Mouse (Mus musculus): ENCODE results near the gene Tmub1. TPM values are rescaled to one million over a fixed set of nuclear protein-coding genes. Genes with fewer than 3 reads are reported as not detected.

Tmub1 gene
- total RNA-seq, 2 experiments from 2014 or later = 23.1 to 27.5 TPM

DNA sequence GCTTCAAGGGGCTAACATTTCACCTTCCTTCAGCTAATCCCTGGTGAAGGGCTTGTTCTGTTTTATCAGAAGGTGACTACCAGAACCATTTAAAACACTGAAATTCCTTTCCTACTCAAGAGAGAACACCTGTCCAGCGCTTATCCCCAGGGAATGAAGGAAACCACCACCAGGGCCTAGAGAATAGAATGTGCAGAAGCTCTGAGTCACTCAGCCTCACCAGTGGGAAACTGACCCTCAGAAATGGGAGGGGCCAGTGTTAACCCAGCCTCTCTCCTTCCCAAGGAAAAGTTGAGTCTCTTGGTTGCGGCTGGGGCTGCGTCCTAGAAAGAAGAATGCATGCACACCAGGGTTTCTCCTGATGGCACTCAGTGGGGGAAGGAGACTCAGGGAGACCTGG is 7.4 kb upstream of the Tmub1 start:
- no peak for DNase-seq (ENCODE audit: low spot score in 2 of 2)

- no peak for DNase-seq (ENCODE audit: low spot score in 2 of 2)
These were observed 6.3 kb upstream of the Tmub1 start for GRCm38 (mm10) chr5:24453985-24454303.

- peak; percentile 28 to 56 for DNase-seq (ENCODE audit: low spot score in 2 of 2)
These were observed 5.8 kb upstream of the Tmub1 start for GRCm38 (mm10) chr5:24453283-24453984.

DNA sequence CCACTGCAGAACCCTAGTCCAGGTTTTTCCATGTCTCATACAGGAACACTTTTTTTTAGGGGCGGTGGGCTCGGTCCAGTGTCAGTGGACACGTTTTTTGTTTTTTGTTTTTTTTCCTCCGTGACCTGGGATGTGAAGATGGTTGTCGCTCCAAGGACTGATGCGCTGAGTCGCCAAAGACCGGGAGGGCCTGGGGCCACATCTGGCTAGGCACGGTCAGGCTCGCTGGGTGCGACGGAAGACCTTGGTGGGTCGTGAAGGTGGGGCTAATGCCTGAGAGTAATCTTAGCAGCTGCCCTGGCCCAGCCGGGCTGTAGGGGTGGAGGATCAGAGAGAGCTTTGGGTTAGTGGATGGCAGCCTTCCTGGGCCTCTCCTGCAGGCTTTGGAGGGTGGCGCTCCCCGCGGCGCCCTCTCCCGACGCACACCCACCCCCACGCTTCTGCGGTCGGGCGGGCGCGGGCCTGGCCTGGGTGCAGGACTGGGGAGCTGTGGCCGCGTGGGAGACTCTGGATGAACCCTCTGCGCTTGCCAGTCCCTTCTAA is 5.1 kb upstream of the Tmub1 start:
- no peak for DNase-seq (ENCODE audit: low spot score in 2 of 2)

GRCm38 (mm10) chr5:24452030-24452690 is 4.5 kb upstream of the Tmub1 start, which contains the start of gene Agap3:
Gene Agap3, plus strand, starts transcription at chr5:24452177.
- peak in 1 of 2 experiments; percentile 50 for DNase-seq (ENCODE audit: low spot score in 2 of 2)

- DNase-seq (ENCODE audit: low spot score in 2 of 2) = peak; percentile 73 to 88
These were observed 3.8 kb upstream of the Tmub1 start for GRCm38 (mm10) chr5:24451264-24452029.

DNA sequence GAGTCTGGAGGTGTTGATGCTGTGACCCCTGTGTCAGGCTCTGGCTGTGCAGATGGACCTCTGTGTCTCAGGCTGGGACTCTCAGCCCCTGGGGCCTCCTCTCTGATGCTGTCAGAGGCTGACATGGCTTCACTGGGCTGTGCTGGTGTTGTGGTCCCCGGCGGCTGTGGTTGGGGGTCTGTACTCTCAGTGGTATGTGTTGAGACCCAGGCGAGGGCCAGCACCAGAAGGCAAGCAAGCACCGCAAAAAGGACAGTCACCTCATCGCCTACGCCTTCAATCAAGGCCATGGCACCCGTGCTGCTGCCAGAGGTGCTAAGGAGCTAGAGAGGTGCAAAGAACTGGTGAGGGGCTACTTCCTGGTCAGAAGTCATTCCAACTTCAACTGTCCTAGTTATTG is 1.0 kb downstream of the Tmub1 start:
- no peak for DNase-seq (ENCODE audit: low spot score in 2 of 2)

DNA sequence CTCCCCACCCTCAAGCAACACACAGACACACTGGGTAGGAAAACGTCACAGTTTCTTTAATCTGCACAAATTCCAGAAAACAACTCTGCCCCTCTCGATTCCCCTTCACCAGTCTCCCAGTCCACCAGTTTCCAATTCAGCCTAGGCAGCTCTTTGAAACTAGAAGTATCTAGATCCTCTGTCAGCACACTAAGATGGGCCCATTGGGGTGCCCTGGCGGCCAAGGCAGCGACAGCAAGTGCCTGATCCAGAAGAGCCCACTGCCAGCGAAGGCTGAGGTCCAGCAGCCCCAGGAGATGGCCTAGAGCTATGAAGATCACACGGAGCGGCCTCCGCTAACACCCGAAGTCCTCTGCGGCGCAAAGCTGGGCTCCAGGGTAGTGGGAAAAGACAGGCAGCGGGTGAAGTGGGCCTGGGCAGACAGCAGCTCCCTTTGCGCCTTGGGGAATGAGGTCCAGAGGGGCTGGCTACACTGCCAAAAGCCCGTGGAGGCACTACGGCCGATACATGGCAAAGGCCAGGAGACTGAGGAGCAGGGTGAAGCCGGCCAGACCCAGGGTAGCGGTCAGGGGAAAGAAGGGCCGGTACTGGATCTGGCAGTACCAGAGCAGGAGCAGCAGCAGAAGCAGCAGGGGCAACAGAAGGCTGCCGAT is 2.1 kb downstream of the Tmub1 start:
- no peak for DNase-seq (ENCODE audit: low spot score in 2 of 2)

DNA sequence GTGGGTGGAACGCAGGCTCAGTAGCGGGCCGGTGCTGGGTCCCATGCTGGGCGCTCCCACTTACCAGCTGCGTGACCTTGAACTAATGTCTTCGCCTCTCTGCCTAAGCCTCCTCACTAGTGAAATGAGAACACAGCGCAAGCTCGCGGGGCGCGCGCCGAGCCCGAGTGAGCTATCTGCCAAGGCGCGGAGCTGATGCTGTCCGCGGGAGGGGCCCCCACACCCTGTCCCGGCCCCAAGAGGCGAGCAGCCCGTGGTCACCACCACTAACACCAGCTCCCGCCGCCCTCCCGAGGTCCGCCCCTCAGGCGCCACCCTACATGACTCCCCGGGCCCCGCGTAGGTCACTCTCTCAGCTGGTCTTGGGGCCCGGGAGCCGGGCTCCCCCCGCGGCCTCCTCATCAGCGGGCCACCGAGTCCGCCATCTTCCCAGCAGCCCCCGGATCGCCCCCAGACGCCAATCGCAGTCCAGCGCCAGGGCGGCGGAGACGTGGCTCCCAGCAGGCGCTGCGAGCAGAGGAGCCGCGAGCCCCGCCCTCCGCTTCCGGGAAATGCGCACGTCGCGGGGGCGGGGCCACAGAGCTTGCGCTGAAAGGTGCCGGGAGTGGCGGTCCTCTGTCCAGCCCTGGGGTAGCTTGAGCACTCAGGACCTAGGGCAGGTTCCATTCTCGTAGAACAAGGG is 2.8 kb downstream of the Tmub1 start, which contains the start of gene Fastk:
Gene Fastk, minus strand, starts transcription at position 542 of the 682 bp plus-strand sequence.
- peak; percentile 92 to 94 for DNase-seq (ENCODE audit: low spot score in 2 of 2)

- no peak for DNase-seq (ENCODE audit: low spot score in 2 of 2)
These were observed 3.7 kb downstream of the Tmub1 start for GRCm38 (mm10) chr5:24443927-24444326.

DNA sequence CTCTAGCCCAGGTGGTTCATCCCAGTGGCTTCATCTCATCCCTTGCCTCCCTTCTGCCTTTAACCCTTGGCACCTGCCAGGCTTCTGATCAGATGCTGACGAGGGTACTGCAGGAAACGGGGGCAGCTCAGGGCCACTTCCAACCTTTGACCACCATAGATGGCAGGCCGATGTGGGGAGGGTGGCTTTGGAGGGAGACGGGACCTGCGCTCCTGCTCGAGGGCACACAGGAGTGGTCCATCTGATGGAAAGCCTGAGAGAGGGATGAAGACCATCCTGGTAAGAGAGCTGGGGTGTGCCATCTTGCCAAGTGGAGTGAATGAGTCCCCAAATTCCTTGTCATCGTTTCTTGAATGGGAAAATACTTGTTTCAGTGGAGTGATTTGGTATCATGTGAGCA is 4.5 kb downstream of the Tmub1 start:
- no peak for DNase-seq (ENCODE audit: low spot score in 2 of 2)

- DNase-seq (ENCODE audit: low spot score in 2 of 2) = no peak
These were observed 5.6 kb downstream of the Tmub1 start for GRCm38 (mm10) chr5:24442029-24442428.

- DNase-seq (ENCODE audit: low spot score in 2 of 2) = no peak
These were observed 6.5 kb downstream of the Tmub1 start for GRCm38 (mm10) chr5:24441187-24441586.

DNA sequence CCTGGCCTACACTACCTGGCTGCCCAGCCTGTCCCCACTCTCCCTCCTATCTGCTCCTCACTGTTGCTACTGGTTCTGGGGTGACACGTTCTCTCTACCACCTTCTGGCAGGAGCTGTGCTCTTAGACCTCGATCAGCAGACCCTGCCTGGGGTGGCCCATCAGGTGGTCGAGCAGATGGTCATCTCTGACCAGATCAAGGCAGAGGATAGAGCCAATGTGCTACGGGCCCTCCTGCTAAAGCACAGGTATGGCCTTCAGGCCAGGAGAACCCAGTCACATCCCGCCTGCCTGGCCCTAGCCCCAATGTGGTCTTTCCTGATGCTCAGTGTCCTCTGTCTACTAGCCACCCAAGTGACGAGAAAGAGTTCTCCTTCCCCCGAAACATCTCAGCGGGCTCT is 13.7 kb downstream of the Tmub1 start:
- no peak for DNase-seq (ENCODE audit: low spot score in 2 of 2)

DNA sequence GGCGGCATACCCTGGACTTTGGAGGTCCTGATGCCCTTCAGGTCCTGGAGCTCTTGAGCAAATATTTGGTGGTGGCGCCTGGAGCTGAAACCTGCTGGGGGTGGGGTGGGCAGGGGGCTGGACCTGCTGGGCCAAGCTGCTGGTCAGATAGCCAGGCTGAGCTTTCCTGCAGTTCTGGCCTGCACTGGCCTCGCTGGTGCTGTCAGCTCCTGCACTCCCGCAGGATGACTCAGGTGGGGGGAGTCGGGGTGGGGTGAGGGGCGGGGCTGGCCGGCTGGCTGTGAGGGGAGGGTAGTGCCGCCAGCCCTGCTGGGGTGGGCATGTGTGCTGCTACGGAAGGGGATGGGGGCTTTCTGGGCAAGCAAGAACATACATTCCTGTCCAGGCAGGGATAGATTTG is 19.1 kb downstream of the Tmub1 start:
- no peak for DNase-seq (ENCODE audit: low spot score in 2 of 2)

DNA sequence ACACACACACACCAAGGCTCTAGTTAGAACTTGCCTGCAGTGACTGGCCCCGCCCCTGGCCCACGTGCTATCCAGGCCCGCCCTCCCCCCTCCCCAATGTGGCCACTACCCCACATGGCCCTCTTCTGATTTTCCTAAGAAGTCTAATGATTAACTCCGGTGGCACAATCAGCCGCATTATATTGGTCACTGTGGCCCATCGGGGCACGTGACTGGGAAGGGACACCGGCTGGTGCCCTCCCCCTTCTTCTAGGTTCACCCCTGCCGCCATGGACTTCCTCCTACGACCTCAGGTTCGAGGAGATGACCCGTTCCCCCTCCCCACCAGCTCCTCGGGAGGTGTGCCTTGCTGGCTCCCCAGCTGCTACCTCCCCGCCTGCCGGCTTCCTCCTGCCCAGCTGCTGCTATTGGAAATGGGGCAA is 19.7 kb downstream of the Tmub1 start:
- no peak for DNase-seq (ENCODE audit: low spot score in 2 of 2)

- DNase-seq (ENCODE audit: low spot score in 2 of 2) = no peak
These were observed 20.4 kb downstream of the Tmub1 start for GRCm38 (mm10) chr5:24427285-24427633.

GRCm38 (mm10) chr5:24426556-24427284 is 20.9 kb downstream of the Tmub1 start:
- no peak for DNase-seq (ENCODE audit: low spot score in 2 of 2)

GRCm38 (mm10) chr5:24426037-24426432 is 21.6 kb downstream of the Tmub1 start:
- no peak for DNase-seq (ENCODE audit: low spot score in 2 of 2)

- DNase-seq (ENCODE audit: low spot score in 2 of 2) = no peak
These were observed 22.1 kb downstream of the Tmub1 start for GRCm38 (mm10) chr5:24425421-24426036.
